Mouse (Mus musculus) neural tube, embryonic 11.5 days (tissue): ENCODE measurements at regions not wholly inside any gene's neighbourhood (a gene's known extent, or its start where the extent isn't known, plus 50 kb on each side); places are given as distances from the start of the nearest gene placed in this dataset.

ENCODE experiments used
- ATAC-seq: fragments of 200-750 bp; cut with Nextera tagmentation; 2 replicates; pipeline ENCODE4 v1.8.0; 2017; ENCODE audit warnings: moderate number of reproducible peaks, mild to moderate bottlenecking, moderate TSS enrichment, moderate library complexity; ENCODE audit not compliant: insufficient read depth, low FRiP score, low TSS enrichment
- DNase-seq: peaks from one replicate; pipeline ENCODE4 v3.0.0-alpha.2; 2015; ENCODE audit warnings: low spot score
- H3K27ac ChIP-seq: fragments of 300-500 bp; sonication (generic); 2 replicates; pipeline ENCODE4 v1.5.1; 2014; ENCODE audit warnings: low read depth, mild to moderate bottlenecking, low read length
- H3K27me3 ChIP-seq: fragments of 300-500 bp; sonication (generic); 2 replicates; pipeline ENCODE4 v1.6.1; 2014; ENCODE audit warnings: mild to moderate bottlenecking, low read length, mixed read lengths; ENCODE audit not compliant: control insufficient read depth, insufficient read depth
- H3K36me3 ChIP-seq: fragments of 300-500 bp; sonication (generic); 2 replicates; pipeline ENCODE4 v1.6.1; 2014; ENCODE audit warnings: mild to moderate bottlenecking, low read length, moderate library complexity, mixed read lengths; ENCODE audit not compliant: control insufficient read depth, insufficient read depth
- H3K4me1 ChIP-seq: fragments of 300-500 bp; sonication (generic); 2 replicates; pipeline ENCODE4 v1.6.1; 2014; ENCODE audit warnings: low read length, mixed read lengths; ENCODE audit not compliant: control insufficient read depth, insufficient read depth
- H3K4me2 ChIP-seq: fragments of 300-500 bp; sonication (generic); 2 replicates; pipeline ENCODE4 v1.6.1; 2014; ENCODE audit warnings: low read depth, mild to moderate bottlenecking, moderate library complexity
- H3K4me3 ChIP-seq: fragments of 300-500 bp; sonication (generic); 2 replicates; pipeline ENCODE4 v1.5.1; 2014; ENCODE audit warnings: low read depth, low read length
- H3K9ac ChIP-seq: fragments of 300-500 bp; sonication (generic); 2 replicates; pipeline ENCODE4 v1.6.1; 2014; ENCODE audit warnings: mild to moderate bottlenecking, low read length
- H3K9me3 ChIP-seq: fragments of 300-500 bp; sonication (generic); 2 replicates; pipeline ENCODE4 v1.6.1; 2016; ENCODE audit warnings: low read length; ENCODE audit not compliant: control insufficient read depth
- WGBS: fragments of 180-500 bp; shearing (Covaris S2); extraction: QIAGEN DNeasy Blood & Tissue Kit; methylation state at CpG from one replicate; pipeline ENCODE4 v1.1.7; 2014; 5-methylcytosine and 5-hydroxymethylcytosine counted together

- no peak overlapping the region for H3K27ac ChIP-seq
- ATAC-seq (no peak), DNase-seq (no peak)
- no peaks in the 10 kb centered on the region for H3K9me3 ChIP-seq
- no peak overlapping the region for H3K9ac ChIP-seq
- H3K4me1 ChIP-seq, result no peaks in the 10 kb centered on the region
- no peaks in the 10 kb centered on the region for H3K27me3 ChIP-seq
- H3K4me3 ChIP-seq, result no peak overlapping the region
- H3K36me3 ChIP-seq, result no peaks in the 10 kb centered on the region
- 55% methylated on average over 3 of the region's 3 CpGs for WGBS
- no peak overlapping the region for H3K4me2 ChIP-seq
Observed at GRCm38 (mm10) chr1:190067181-190067580, 103.3 kb downstream of the Prox1 start.

- H3K4me3 ChIP-seq, result no peak overlapping the region
- no peak overlapping the region for H3K4me2 ChIP-seq
- DNase-seq (no peak), ATAC-seq (no peak)
- no peaks in the 10 kb centered on the region for H3K27me3 ChIP-seq
- H3K9ac ChIP-seq, result no peak overlapping the region
- H3K27ac ChIP-seq, result no peak overlapping the region
- H3K9me3 ChIP-seq, result no peaks in the 10 kb centered on the region
- H3K4me1 ChIP-seq, result no peaks in the 10 kb centered on the region
- WGBS, result 62% methylated on average over 9 of the region's 9 CpGs
- H3K36me3 ChIP-seq, result no peaks in the 10 kb centered on the region
Observed at GRCm38 (mm10) chr1:190066426-190066825, 104.1 kb downstream of the Prox1 start.

GRCm38 (mm10) chr1:190061560-190062295, 108.8 kb downstream of the Prox1 start:
- Histone ChIP-seq H3K27me3 (no peaks in the 10 kb centered on the region), H3K4me3 (no peak overlapping the region), H3K9me3 (no peaks in the 10 kb centered on the region), H3K9ac (no peak overlapping the region), H3K4me1 (no peaks in the 10 kb centered on the region), H3K27ac (no peak overlapping the region), H3K36me3 (no peaks in the 10 kb centered on the region), H3K4me2 (no peak overlapping the region)
- DNase-seq (no peak), ATAC-seq (no peak)
- 55% methylated on average over 9 of the region's 9 CpGs for WGBS

- DNase-seq, result no peak
- Histone ChIP-seq H3K4me1 (no peaks in the 10 kb centered on the region), H3K9ac (no peak overlapping the region), H3K27ac (no peak overlapping the region), H3K4me2 (no peak overlapping the region), H3K36me3 (no peaks in the 10 kb centered on the region), H3K4me3 (no peak overlapping the region), H3K27me3 (no peaks in the 10 kb centered on the region), H3K9me3 (no peaks in the 10 kb centered on the region)
- 53% methylated on average over 3 of the region's 3 CpGs for WGBS
- no peak for ATAC-seq
Observed at GRCm38 (mm10) chr1:190059025-190059424, 111.5 kb downstream of the Prox1 start.

- 84% methylated on average over 2 of the region's 2 CpGs for WGBS
- ATAC-seq (no peak), DNase-seq (no peak)
- Histone ChIP-seq H3K36me3 (no peaks in the 10 kb centered on the region), H3K9ac (no peak overlapping the region), H3K27me3 (no peaks in the 10 kb centered on the region), H3K9me3 (no peaks in the 10 kb centered on the region), H3K4me2 (no peak overlapping the region), H3K27ac (no peak overlapping the region), H3K4me1 (no peaks in the 10 kb centered on the region), H3K4me3 (no peak overlapping the region)
Observed at GRCm38 (mm10) chr1:190056931-190057330, 113.6 kb downstream of the Prox1 start.

GRCm38 (mm10) chr1:190051903-190052302, 118.6 kb downstream of the Prox1 start:
- 96% methylated on average over 2 of the region's 2 CpGs for whole genome bisulfite sequencing
- DNase-seq (no peak), ATAC-seq (no peak)
- Histone ChIP-seq H3K4me2 (no peak overlapping the region), H3K27ac (no peak overlapping the region), H3K9ac (no peak overlapping the region), H3K27me3 (no peaks in the 10 kb centered on the region), H3K4me1 (no peaks in the 10 kb centered on the region), H3K4me3 (no peak overlapping the region), H3K9me3 (no peaks in the 10 kb centered on the region; the same call in 1 of the 2 replicates), H3K36me3 (no peaks in the 10 kb centered on the region)

- DNase-seq (no peak), ATAC-seq (no peak)
- Histone ChIP-seq H3K27me3 (no peaks in the 10 kb centered on the region), H3K27ac (no peak overlapping the region), H3K9ac (no peak overlapping the region), H3K4me1 (no peaks in the 10 kb centered on the region), H3K4me3 (no peak overlapping the region), H3K36me3 (no peaks in the 10 kb centered on the region), H3K9me3 (no peaks in the 10 kb centered on the region; the same call in 1 of the 2 replicates), H3K4me2 (no peak overlapping the region)
- WGBS, result 57% methylated on average over 2 of the region's 2 CpGs
Observed at GRCm38 (mm10) chr1:190048521-190049170, 121.9 kb downstream of the Prox1 start.

- H3K9ac ChIP-seq, result no peak overlapping the region
- no peak overlapping the region for H3K27ac ChIP-seq
- DNase-seq (no peak), ATAC-seq (no peak)
- 61% methylated on average over 6 of the region's 6 CpGs for WGBS
- no peak overlapping the region for H3K4me3 ChIP-seq
- H3K4me2 ChIP-seq, result no peak overlapping the region
- no peaks in the 10 kb centered on the region; the same call in 1 of the 2 replicates for H3K9me3 ChIP-seq
- H3K4me1 ChIP-seq, result no peaks in the 10 kb centered on the region
- no peaks in the 10 kb centered on the region for H3K36me3 ChIP-seq
- H3K27me3 ChIP-seq, result no peaks in the 10 kb centered on the region
Observed at GRCm38 (mm10) chr1:190047201-190047600, 123.3 kb downstream of the Prox1 start.

- Histone ChIP-seq H3K4me2 (no peak overlapping the region), H3K4me1 (no peaks in the 10 kb centered on the region), H3K36me3 (no peaks in the 10 kb centered on the region), H3K9ac (no peak overlapping the region), H3K27ac (no peak overlapping the region), H3K27me3 (no peaks in the 10 kb centered on the region), H3K9me3 (no peaks in the 10 kb centered on the region; the same call in 1 of the 2 replicates), H3K4me3 (no peak overlapping the region)
- 21% methylated on average over 1 of the region's 1 CpGs for WGBS
- ATAC-seq, result peak; percentile 58; the same call in 1 of the 2 replicates
- peak; percentile 69 for DNase-seq
Observed at GRCm38 (mm10) chr1:190045797-190046196, 123.6 kb upstream of the Smyd2 start.
